Mouse (Mus musculus): ENCODE data around the gene Jph2.

The Jph2 gene

DNA sequence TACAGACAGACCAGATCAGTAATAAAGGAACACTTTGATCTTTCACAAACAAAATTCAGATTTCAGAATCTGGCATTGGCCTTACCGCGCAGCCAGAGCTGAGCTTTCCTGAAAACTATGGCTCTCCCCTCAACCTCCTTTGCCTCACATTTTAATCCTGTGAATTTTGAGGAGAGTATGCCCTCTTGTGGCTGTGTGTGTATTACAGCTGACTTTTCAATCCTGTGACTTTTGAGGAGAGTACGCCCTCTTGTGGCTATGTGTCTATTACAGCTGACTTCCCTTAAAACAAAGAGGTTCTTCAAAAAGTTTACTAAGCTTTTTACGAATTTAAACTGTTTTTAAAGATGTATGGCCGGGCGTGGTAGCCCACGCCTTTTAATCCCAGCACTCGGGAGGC is 3.4 kb upstream of the Jph2 start:
- no peaks in the 10 kb centered on the region for H3K9me3 ChIP-seq (ENCODE audit: low read length)
- H3K36me3 ChIP-seq (ENCODE audit: insufficient read depth, low read length): peaks cover 21% of the 10 kb centered on the region
- H3K4me1 ChIP-seq (replicated peaks; ENCODE audit: low read depth, low read length): peaks cover 18% of the 10 kb centered on the region
- TF ChIP-seq CTCF (conservative IDR thresholded peaks at IDR 0.05; ENCODE audit: low read length): peak; percentile 90
- TF ChIP-seq NANOG (IDR thresholded peaks at IDR 0.05; ENCODE audit: borderline replicate concordance, low read length): no peak
- peaks cover 21% of the 10 kb centered on the region for H3K27me3 ChIP-seq (ENCODE audit: insufficient read depth, low read length)
- no peak overlapping the region for H3K4me3 ChIP-seq (replicated peaks; ENCODE audit: low read length)

GRCm38 (mm10) chr2:163399222-163399621 is 1.4 kb upstream of the Jph2 start:
- Histone ChIP-seq H3K27me3 (ENCODE audit: insufficient read depth, low read length) (peaks cover 26% of the 10 kb centered on the region), H3K36me3 (ENCODE audit: insufficient read depth, low read length) (peaks cover 6% of the 10 kb centered on the region), H3K4me3 (replicated peaks; ENCODE audit: low read length) (no peak overlapping the region), H3K4me1 (replicated peaks; ENCODE audit: low read depth, low read length) (peaks cover 18% of the 10 kb centered on the region), H3K9me3 (ENCODE audit: low read length) (no peaks in the 10 kb centered on the region)
- TF ChIP-seq CTCF (conservative IDR thresholded peaks at IDR 0.05; ENCODE audit: low read length) (no peak), NANOG (IDR thresholded peaks at IDR 0.05; ENCODE audit: borderline replicate concordance, low read length) (no peak), POU5F1 (IDR thresholded peaks at IDR 0.05; ENCODE audit: borderline replicate concordance, low read length) (no peak)

DNA sequence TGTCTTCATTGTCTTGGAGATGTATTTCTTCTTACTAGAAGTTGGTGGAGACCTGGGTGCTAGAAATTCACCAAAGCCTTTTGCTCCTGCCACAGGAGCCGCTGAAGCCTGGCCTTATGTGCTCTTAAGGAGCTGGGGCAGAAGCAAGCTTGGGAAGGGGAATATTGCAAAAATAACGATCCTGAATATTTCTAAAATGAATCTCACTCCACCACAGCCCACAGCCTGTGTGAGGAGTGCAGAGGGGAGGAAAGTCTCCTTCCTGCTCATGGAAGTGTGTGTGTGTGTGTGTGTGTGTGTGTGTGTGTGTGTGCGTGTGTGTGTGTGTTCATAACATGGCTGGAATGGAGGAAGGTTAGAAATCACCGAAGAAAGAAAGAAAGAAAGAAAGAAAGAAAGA is 977 bp upstream of the Jph2 start:
- Histone ChIP-seq H3K4me1 (replicated peaks; ENCODE audit: low read depth, low read length) (peaks cover 18% of the 10 kb centered on the region), H3K36me3 (ENCODE audit: insufficient read depth, low read length) (peaks cover 1% of the 10 kb centered on the region), H3K9me3 (ENCODE audit: low read length) (no peaks in the 10 kb centered on the region), H3K27me3 (ENCODE audit: insufficient read depth, low read length) (peaks cover 30% of the 10 kb centered on the region), H3K4me3 (replicated peaks; ENCODE audit: low read length) (no peak overlapping the region)
- TF ChIP-seq POU5F1 (IDR thresholded peaks at IDR 0.05; ENCODE audit: borderline replicate concordance, low read length) (no peak), CTCF (conservative IDR thresholded peaks at IDR 0.05; ENCODE audit: low read length) (no peak), NANOG (IDR thresholded peaks at IDR 0.05; ENCODE audit: borderline replicate concordance, low read length) (no peak)

DNA sequence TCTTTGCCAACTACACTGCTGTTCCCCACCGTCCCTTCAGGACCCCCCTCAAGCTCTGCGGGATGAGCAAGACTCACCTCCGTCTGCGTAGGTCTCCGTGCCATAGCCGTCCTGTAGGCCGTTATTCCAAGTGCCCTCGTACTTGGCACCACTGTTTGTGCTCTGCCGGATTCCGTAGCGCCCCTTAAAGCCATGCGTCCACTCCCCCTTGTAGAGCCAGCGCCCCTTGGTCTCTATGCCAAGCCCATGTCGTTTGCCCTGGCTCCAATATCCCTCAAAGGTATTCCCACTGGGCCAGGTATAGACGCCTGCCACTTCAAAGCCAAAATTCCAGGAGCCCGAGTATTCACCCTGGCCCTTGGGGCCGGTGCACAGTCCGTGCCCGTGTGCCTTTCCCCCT is 722 bp downstream of the Jph2 start:
- Histone ChIP-seq H3K4me1 (replicated peaks; ENCODE audit: low read depth, low read length) (peaks cover 18% of the 10 kb centered on the region), H3K9me3 (ENCODE audit: low read length) (no peaks in the 10 kb centered on the region), H3K4me3 (replicated peaks; ENCODE audit: low read length) (no peak overlapping the region), H3K27me3 (ENCODE audit: insufficient read depth, low read length) (peaks cover 30% of the 10 kb centered on the region), H3K36me3 (ENCODE audit: insufficient read depth, low read length) (no peaks in the 10 kb centered on the region)
- TF ChIP-seq POU5F1 (IDR thresholded peaks at IDR 0.05; ENCODE audit: borderline replicate concordance, low read length): no peak
- TF ChIP-seq NANOG (IDR thresholded peaks at IDR 0.05; ENCODE audit: borderline replicate concordance, low read length): no peak
- TF ChIP-seq CTCF (conservative IDR thresholded peaks at IDR 0.05; ENCODE audit: low read length): no peak

DNA sequence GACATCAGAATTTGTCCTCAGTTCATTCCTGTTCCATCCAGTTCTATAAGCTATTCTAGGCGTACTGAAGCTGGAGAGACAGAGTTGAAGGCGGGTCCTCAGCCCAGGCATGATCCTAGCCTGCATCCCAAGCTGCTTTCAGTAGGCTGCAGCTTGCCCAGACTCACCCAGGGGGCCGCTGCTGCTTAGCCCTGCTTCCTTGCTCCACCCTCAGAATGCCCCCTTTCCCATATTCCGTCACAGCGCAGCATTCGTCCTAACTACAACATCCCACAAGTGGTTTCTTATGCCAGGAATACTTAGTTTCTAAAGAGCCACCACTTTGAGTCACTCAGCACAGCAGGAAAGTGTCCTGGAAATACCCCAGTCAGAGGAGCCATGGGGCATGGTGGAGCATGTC is 2.8 kb downstream of the Jph2 start:
- peaks cover 30% of the 10 kb centered on the region for H3K27me3 ChIP-seq (ENCODE audit: insufficient read depth, low read length)
- H3K9me3 ChIP-seq (ENCODE audit: low read length): no peaks in the 10 kb centered on the region
- no peak overlapping the region for H3K4me3 ChIP-seq (replicated peaks; ENCODE audit: low read length)
- TF ChIP-seq NANOG (IDR thresholded peaks at IDR 0.05; ENCODE audit: borderline replicate concordance, low read length) (no peak), POU5F1 (IDR thresholded peaks at IDR 0.05; ENCODE audit: borderline replicate concordance, low read length) (no peak), CTCF (conservative IDR thresholded peaks at IDR 0.05; ENCODE audit: low read length) (no peak)
- H3K4me1 ChIP-seq (replicated peaks; ENCODE audit: low read depth, low read length): peaks cover 18% of the 10 kb centered on the region
- H3K36me3 ChIP-seq (ENCODE audit: insufficient read depth, low read length): no peaks in the 10 kb centered on the region

- Histone ChIP-seq H3K27me3 (ENCODE audit: insufficient read depth, low read length) (peaks cover 31% of the 10 kb centered on the region), H3K4me3 (replicated peaks; ENCODE audit: low read length) (no peak overlapping the region), H3K9me3 (ENCODE audit: low read length) (no peaks in the 10 kb centered on the region), H3K36me3 (ENCODE audit: insufficient read depth, low read length) (no peaks in the 10 kb centered on the region), H3K4me1 (replicated peaks; ENCODE audit: low read depth, low read length) (peaks cover 18% of the 10 kb centered on the region)
- TF ChIP-seq NANOG (IDR thresholded peaks at IDR 0.05; ENCODE audit: borderline replicate concordance, low read length) (no peak), CTCF (conservative IDR thresholded peaks at IDR 0.05; ENCODE audit: low read length) (no peak), POU5F1 (IDR thresholded peaks at IDR 0.05; ENCODE audit: borderline replicate concordance, low read length) (no peak)
These were observed 3.8 kb downstream of the Jph2 start for GRCm38 (mm10) chr2:163393976-163394375.

GRCm38 (mm10) chr2:163393241-163393640 is 4.6 kb downstream of the Jph2 start:
- H3K4me1 ChIP-seq (replicated peaks; ENCODE audit: low read depth, low read length): peaks cover 13% of the 10 kb centered on the region
- H3K36me3 ChIP-seq (ENCODE audit: insufficient read depth, low read length): no peaks in the 10 kb centered on the region
- no peaks in the 10 kb centered on the region for H3K9me3 ChIP-seq (ENCODE audit: low read length)
- H3K4me3 ChIP-seq (replicated peaks; ENCODE audit: low read length): no peak overlapping the region
- TF ChIP-seq POU5F1 (IDR thresholded peaks at IDR 0.05; ENCODE audit: borderline replicate concordance, low read length) (no peak), NANOG (IDR thresholded peaks at IDR 0.05; ENCODE audit: borderline replicate concordance, low read length) (no peak), CTCF (conservative IDR thresholded peaks at IDR 0.05; ENCODE audit: low read length) (no peak)
- peaks cover 26% of the 10 kb centered on the region for H3K27me3 ChIP-seq (ENCODE audit: insufficient read depth, low read length)

DNA sequence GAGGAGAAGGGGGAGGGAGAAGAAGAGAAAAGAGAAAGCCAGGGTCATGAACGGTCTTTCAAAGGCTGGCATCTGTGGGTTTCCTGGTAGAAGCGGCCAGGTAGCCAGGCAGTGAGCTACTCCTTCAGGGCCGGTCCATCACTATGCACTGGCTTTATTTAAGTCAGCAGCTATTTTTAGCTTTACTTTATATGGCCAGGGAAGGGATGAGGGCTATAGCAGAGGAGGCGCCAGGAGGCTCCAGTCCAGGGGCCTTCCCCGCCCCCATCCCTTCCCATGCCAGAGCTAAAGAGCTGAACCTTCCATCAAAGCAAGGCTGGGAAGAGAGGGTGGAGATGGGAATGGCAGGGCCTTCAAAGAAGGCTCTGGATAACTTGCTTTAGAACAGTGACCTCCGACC is 5.4 kb downstream of the Jph2 start:
- no peak for TF ChIP-seq CTCF (conservative IDR thresholded peaks at IDR 0.05; ENCODE audit: low read length)
- TF ChIP-seq NANOG (IDR thresholded peaks at IDR 0.05; ENCODE audit: borderline replicate concordance, low read length): no peak
- TF ChIP-seq POU5F1 (IDR thresholded peaks at IDR 0.05; ENCODE audit: borderline replicate concordance, low read length): no peak
- Histone ChIP-seq H3K4me1 (replicated peaks; ENCODE audit: low read depth, low read length) (peaks cover 9% of the 10 kb centered on the region), H3K4me3 (replicated peaks; ENCODE audit: low read length) (no peak overlapping the region), H3K27me3 (ENCODE audit: insufficient read depth, low read length) (peaks cover 18% of the 10 kb centered on the region), H3K36me3 (ENCODE audit: insufficient read depth, low read length) (no peaks in the 10 kb centered on the region), H3K9me3 (ENCODE audit: low read length) (no peaks in the 10 kb centered on the region)

DNA sequence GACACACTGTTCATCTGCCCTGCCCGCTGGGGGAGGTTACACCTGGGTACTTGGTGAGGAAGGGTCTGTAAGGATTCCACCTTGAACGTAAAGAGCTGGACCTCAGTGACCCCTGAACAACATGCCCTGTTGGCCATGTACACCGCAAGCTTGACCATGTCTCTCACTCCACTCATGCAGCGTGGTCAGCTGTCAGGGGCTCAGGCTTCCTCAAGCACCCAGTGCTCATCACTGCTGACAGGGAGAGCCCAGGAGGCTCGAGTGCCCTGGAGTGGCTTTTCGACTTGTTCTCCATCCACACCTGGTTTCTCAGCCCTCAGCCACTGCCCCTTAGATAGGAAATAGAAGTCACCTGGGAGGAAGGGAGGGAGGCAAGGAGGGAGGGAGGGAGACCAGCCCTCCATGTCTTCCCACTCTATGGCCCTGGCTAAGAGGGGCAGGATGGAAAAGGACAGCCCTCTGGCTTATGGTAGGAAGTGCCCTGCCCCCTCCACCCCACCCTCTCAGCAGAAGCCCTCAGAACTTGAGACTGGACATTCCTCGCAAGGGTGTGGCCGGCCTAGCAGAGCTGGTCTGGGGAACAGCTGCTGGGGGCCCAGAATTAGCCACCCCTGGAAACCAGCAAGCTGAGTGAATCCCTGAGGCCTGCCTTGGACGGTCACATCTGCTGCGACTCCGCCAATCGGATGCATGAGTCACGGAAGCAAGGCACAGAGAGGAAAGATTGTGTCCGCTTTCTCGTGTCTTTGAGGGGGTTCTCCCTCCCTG is 11.2 kb downstream of the Jph2 start:
- Histone ChIP-seq H3K4me1 (replicated peaks; ENCODE audit: low read depth, low read length) (peaks cover 41% of the 10 kb centered on the region), H3K9me3 (ENCODE audit: low read length) (no peaks in the 10 kb centered on the region), H3K27me3 (ENCODE audit: insufficient read depth, low read length) (peaks cover 31% of the 10 kb centered on the region), H3K4me3 (replicated peaks; ENCODE audit: low read length) (peak overlapping the region; percentile 32), H3K36me3 (ENCODE audit: insufficient read depth, low read length) (no peaks in the 10 kb centered on the region)
- TF ChIP-seq CTCF (conservative IDR thresholded peaks at IDR 0.05; ENCODE audit: low read length) (no peak), NANOG (IDR thresholded peaks at IDR 0.05; ENCODE audit: borderline replicate concordance, low read length) (no peak), POU5F1 (IDR thresholded peaks at IDR 0.05; ENCODE audit: borderline replicate concordance, low read length) (no peak)
